In genomic region chr9:45838434-45839138, GRCm38 (mm10) we compare ENCODE assay signal across 8 mouse cellular contexts. TPM values are rescaled to one million over a fixed set of nuclear protein-coding genes. Genes with fewer than 3 reads are reported as not detected.
A peak's percentile ranks its signal among the peaks of the same experiment; 100 is the strongest.
DNase-seq lines count a peak whose midpoint lies in the region; ATAC-seq and TF ChIP-seq lines count a peak whose summit lies in the region.

Bace1 (plus strand) TSS chr9:45838580.

- H3K4me2 ChIP-seq in hindbrain, embryonic 15.5 days: peak within 1 kb of the TSS; percentile 94

- TF ChIP-seq CTCF in cortical plate, adult 2 months (IDR thresholded peaks at IDR 0.05; ENCODE audit: extremely low read depth, insufficient read depth, low read length): peak; percentile 12; the same call in 1 of the 2 replicates
- peak; percentile 51 for TF ChIP-seq CTCF in gastrocnemius, adult 2 months (IDR thresholded peaks at IDR 0.05)

- no peaks in the 10 kb centered on the region for H3K36me3 ChIP-seq in hindbrain, embryonic 15.5 days

- peak; percentile 85 to 93 for DNase-seq in adrenal gland, adult (ENCODE audit: inconsistent age in 2 of 2, low spot score in 1 of 2)
- peak; percentile 91 for DNase-seq in gastrocnemius, adult 2 months
- peak; percentile 84 for DNase-seq in left cerebral cortex, adult 11 months (ENCODE audit: low spot score)
- peak; percentile 84 for DNase-seq in lung, postnatal 14 days
- peak; percentile 85 for DNase-seq in retina, postnatal 7 days (ENCODE audit: low read depth, low spot score)
- DNase-seq in spleen, postnatal 36 days (ENCODE audit: low spot score in 2 of 2): no peak

- H3K9ac ChIP-seq in hindbrain, embryonic 15.5 days: peak within 1 kb of the TSS; percentile 94

- peak; percentile 91 for ATAC-seq in hindbrain, embryonic 15.5 days (ENCODE audit: low FRiP score, low read depth)

- intact Hi-C loops in gastrocnemius, adult 2 months (cut with DNase I): loop anchor here (5.0 kb wide), 1 partner anchor 39 kb away; no protein-coding TSS in a partner anchor

- H3K27ac ChIP-seq in cortical plate, adult 2 months (ENCODE audit: insufficient read depth, low read length): peak within 1 kb of the TSS; percentile 14; the same call in 1 of the 2 replicates
- H3K27ac ChIP-seq in gastrocnemius, adult 2 months: peak within 1 kb of the TSS; percentile 86
- H3K27ac ChIP-seq in hindbrain, embryonic 15.5 days (replicated peaks): peak within 1 kb of the TSS; percentile 86

- H3K27me3 ChIP-seq in hindbrain, embryonic 15.5 days: no peaks in the 10 kb centered on the region

- under 1% methylated on average over 40 of the region's 40 CpGs for WGBS in hindbrain, embryonic 15.5 days

- peak within 1 kb of the TSS; percentile 89 for H3K4me3 ChIP-seq in cortical plate, adult 2 months (ENCODE audit: insufficient read depth, low read length)
- H3K4me3 ChIP-seq in gastrocnemius, adult 2 months: peak within 1 kb of the TSS; percentile 75
- H3K4me3 ChIP-seq in hindbrain, embryonic 15.5 days: peak within 1 kb of the TSS; percentile 94

- H3K4me1 ChIP-seq in cortical plate, adult 2 months (ENCODE audit: control insufficient read depth, insufficient read depth, low read length): peaks cover 24% of the 10 kb centered on the region
- peaks cover 42% of the 10 kb centered on the region for H3K4me1 ChIP-seq in hindbrain, embryonic 15.5 days (replicated peaks)

- H3K9me3 ChIP-seq in hindbrain, embryonic 15.5 days: no peaks in the 10 kb centered on the region

- TF ChIP-seq POLR2A in cortical plate, adult 2 months (IDR thresholded peaks at IDR 0.05; ENCODE audit: extremely low read depth, insufficient read depth, low read length): peak; percentile 99

RNA-seq across cellular contexts. Expression of gene Bace1, which starts in this region (rescaled TPM):
- 50.7 and 56.2 TPM in 2 replicates for polyA plus RNA-seq in cortical plate, adult 2 months (2012; rRNA removed)
- total RNA-seq in gastrocnemius, adult 2 months (2021): 10 to 100 TPM; 26.1 to 72.2 TPM
- 52.2 and 53.1 TPM in 2 replicates for polyA plus RNA-seq in hindbrain, embryonic 15.5 days (2015; fragmentation: Nextera tagmentation; extraction: Ambion mirVana)

Comparison
In these comparisons a context has a peak if more than half of its experiments do, and no peak if none do; other contexts are left out.
1. DNase-seq: peak in adrenal gland, adult (2 of 2), gastrocnemius, adult 2 months (single experiment), left cerebral cortex, adult 11 months (single experiment), lung, postnatal 14 days (single experiment) and retina, postnatal 7 days (single experiment); none in spleen, postnatal 36 days (0 of 2).
2. H3K27ac ChIP-seq: peak in every context shown above with its lines; median percentile 86 in gastrocnemius, adult 2 months; 86 in hindbrain, embryonic 15.5 days; 14 in cortical plate, adult 2 months.
3. Peak in every context shown above with its lines, with median percentiles within 50 percentile points of each other: H3K4me3 ChIP-seq.